In genomic region chr9:3023312-3023984, GRCm38 (mm10) we compare ENCODE assay signal across 11 mouse cellular contexts. TPM values are rescaled to one million over a fixed set of nuclear protein-coding genes. Genes with fewer than 3 reads are reported as not detected.
DNase-seq lines count a peak whose midpoint lies in the region; TF ChIP-seq lines count a peak whose summit lies in the region.
"Not testable (repeated sequence)": the region's sequence is repeated elsewhere in the genome, so short reads cannot be mapped to it uniquely, and the experiment has no call there.
"Had no signal": no experiment of that assay in that cellular context is flagged by ENCODE, and none has a peak within 500 bp of the region (broad histone marks: within the 10 kb centered on the region; RNA-seq: fewer than 3 reads in every experiment).

TSS of gene Gm10718 (plus strand) at chr9:3023547.

- not testable (repeated sequence) for H3K4me3 ChIP-seq in cerebellum, adult 2 months (replicated peaks; ENCODE audit: insufficient read depth, low read depth, low read length); megakaryocyte, embryonic 14.5 days (replicated peaks)

- not testable (repeated sequence) for TF ChIP-seq CTCF in cerebellum, adult 2 months (IDR thresholded peaks at IDR 0.05; ENCODE audit: borderline replicate concordance, insufficient read depth, low read depth, low read length)

- H3K4me1 ChIP-seq in cerebellum, adult 2 months (ENCODE audit: control insufficient read depth, insufficient read depth, low read length); megakaryocyte, embryonic 14.5 days: not testable (repeated sequence)

- H3K9me3 ChIP-seq in megakaryocyte, embryonic 14.5 days = not testable (repeated sequence)

- not testable (repeated sequence) for H3K27me3 ChIP-seq in cerebellum, adult 2 months (ENCODE audit: control insufficient read depth, insufficient read depth, low read length); megakaryocyte, embryonic 14.5 days (replicated peaks)

- not testable (repeated sequence) for TF ChIP-seq POLR2A in cerebellum, adult 2 months (IDR thresholded peaks at IDR 0.05; ENCODE audit: borderline replicate concordance, insufficient read depth, low read length)

- H3K27ac ChIP-seq in cerebellum, adult 2 months (ENCODE audit: insufficient read depth, low read length) = not testable (repeated sequence)

- peak; percentile 17 to 18 for DNase-seq in cerebellum, adult 2 months
- DNase-seq in frontal cortex, postnatal 25 days (ENCODE audit: low spot score in 2 of 2) = peak; percentile 42 to 85
- peak; percentile 67 to 69 for DNase-seq in heart, adult 9 months (ENCODE audit: low spot score in 2 of 2)
- peak; percentile 1 to 24 for DNase-seq in kidney, postnatal 4 days
- peak; percentile 18 to 44 for DNase-seq in left cerebral cortex, adult 8-10 months (ENCODE audit: low spot score in 2 of 2)
- peak; percentile 44 to 72 for DNase-seq in spleen, postnatal 36 days (ENCODE audit: low spot score in 2 of 2)

- not testable (repeated sequence) for H3K36me3 ChIP-seq in megakaryocyte, embryonic 14.5 days (replicated peaks; ENCODE audit: low read length)

- WGBS in cerebellum, adult 2 months = 74% methylated on average over 12 of the region's 13 CpGs

RNA-seq across cellular contexts. Expression of gene Gm10718, which starts in this region (rescaled TPM):
- 0.22 and 0.26 TPM in 2 replicates for polyA plus RNA-seq in cerebellum, adult 2 months (2012; rRNA removed)
- total RNA-seq in left cerebral cortex, adult 8-10 months (2022) = 1 to 10 TPM in 3 of 4 experiments, under 1 TPM in 1; 0.73 to 3.0 (median 1.5) TPM
- polyA plus RNA-seq in megakaryocyte, embryonic 14.5 days (2012; ENCODE audit: insufficient read depth, low replicate concordance) = 18.3 and 195 TPM in 2 replicates
- polyA plus RNA-seq: embryonic facial prominence, embryonic 11.5 days; heart, embryonic 12.5 days; limb, embryonic 11.5 days; liver, embryonic 15.5 days had no signal

Comparison
In these comparisons a context has a peak if more than half of its experiments do, and no peak if none do; other contexts are left out.
1. RNA of gene Gm10718 (polyA plus RNA-seq): 18.3 to 195 TPM in megakaryocyte, embryonic 14.5 days; 0.22 to 0.26 TPM in cerebellum, adult 2 months; every median in the first group is over 10 times any median in the second.
2. Peak in DNase-seq in cerebellum, adult 2 months; RNA of the gene not detected or under 1 TPM.
3. DNase-seq: peak in every context shown above with its lines; median percentile 68 in heart, adult 9 months; 64 in frontal cortex, postnatal 25 days; 58 in spleen, postnatal 36 days; 31 in left cerebral cortex, adult 8-10 months; 18 in cerebellum, adult 2 months; 12 in kidney, postnatal 4 days.